Mouse (Mus musculus) T-helper 1 cell (primary cell): ENCODE data around the gene Rere.

Experiments
- in situ Hi-C: fragments of 300-600 bp; cut with MboI, MseI; formaldehyde crosslinking; loops from one replicate; pipeline ENCODE4 v1.15.1; 2025; ENCODE audit warnings: high pct_unique_total_duplicates

Rere gene

DNA sequence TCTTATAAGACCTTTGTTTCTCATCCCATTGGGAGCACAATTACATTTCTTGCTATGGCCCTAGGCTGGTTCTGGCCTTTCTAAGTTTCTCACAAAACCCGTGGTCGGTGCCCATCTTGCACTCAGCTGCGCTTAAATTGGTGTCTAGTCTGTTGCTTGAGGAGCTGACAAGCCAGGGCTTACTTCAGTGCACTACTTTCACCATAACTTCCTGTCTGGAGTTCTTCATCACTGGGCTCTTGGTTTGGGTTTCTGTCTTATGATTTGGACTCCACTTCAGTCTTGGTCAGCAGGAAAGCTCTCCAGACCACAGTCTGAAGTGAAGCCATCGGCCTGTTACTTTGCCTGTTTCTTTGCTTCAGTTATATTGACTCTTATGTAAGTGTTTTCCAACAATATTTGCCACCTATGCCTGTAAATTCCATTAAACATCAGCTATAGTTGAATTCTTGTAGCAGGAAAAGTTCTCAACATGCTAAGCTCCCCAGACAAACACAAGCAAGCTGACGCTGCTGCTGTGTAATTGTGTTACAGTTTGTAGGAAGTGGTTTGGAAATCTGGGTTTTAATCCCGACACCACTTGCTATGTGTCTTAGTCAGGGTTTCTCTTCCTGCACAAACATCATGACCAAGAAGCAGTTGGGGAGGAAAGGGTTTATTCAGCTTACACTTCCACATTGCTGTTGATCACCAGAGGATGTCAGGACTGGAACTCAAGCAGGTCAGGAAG, 59.5 kb downstream of the Rere start:
- in situ Hi-C loops = no loop called here

- in situ Hi-C loops = no loop called here
These were observed 63.1 kb downstream of the Rere start for GRCm38 (mm10) chr4:150344526-150344925.

GRCm38 (mm10) chr4:150346651-150347386, 65.4 kb downstream of the Rere start:
- in situ Hi-C loops = loop anchor here (5.0 kb wide), 1 partner anchor 120 kb away; no protein-coding TSS in a partner anchor

GRCm38 (mm10) chr4:150347387-150347672, 65.9 kb downstream of the Rere start:
- in situ Hi-C loops = loop anchor here (5.0 kb wide), 1 partner anchor 120 kb away; no protein-coding TSS in a partner anchor

- in situ Hi-C loops = loop anchor here (5.0 kb wide), 1 partner anchor 118 kb away; no protein-coding TSS in a partner anchor
These were observed 68.2 kb downstream of the Rere start for GRCm38 (mm10) chr4:150349680-150350101.

GRCm38 (mm10) chr4:150351419-150352075, 70.1 kb downstream of the Rere start:
- in situ Hi-C loops = no loop called here

DNA sequence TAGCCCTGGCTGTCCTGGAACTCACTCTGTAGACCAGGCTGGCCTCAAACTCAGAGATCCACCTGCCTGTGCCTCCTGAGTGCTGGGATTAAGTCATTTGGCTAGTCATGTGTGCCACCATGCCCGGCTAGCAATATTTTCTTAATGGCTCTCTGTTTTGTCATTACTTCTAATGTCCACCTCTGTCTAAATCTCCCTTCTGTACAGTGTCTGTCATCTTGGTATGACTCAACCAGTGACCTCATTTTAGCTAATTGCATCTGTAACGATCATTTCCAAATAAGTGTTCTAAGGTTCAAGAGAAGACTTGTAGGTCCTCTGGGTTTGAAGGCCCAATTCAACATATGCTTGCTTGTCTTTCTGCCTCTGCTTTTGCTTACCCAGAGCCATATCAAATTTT, 71.3 kb downstream of the Rere start:
- in situ Hi-C loops = no loop called here

DNA sequence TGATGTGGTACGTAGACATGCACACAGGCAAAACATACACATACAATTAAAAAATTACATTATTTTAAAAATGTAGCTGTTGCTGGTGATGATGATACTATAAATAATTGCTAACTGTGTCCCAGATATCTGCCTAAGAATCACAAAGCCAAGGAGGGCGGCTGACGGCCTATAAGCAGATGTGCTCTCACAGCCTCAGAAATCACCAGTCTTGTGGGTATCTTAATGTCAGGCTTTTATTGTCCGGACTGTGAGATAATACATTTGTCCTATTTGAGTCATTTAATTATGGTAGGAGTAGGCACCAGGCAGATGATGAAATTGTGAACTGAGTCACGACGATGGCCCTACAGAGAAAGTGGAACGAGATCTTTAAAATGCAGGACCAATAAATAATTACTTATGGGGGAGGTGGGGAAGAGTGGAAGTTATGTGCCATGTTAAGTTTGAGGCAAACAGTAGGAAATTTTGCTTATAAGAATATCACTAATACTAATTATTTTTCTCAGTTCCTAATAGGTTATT, 72.0 kb downstream of the Rere start:
- in situ Hi-C loops = no loop called here

DNA sequence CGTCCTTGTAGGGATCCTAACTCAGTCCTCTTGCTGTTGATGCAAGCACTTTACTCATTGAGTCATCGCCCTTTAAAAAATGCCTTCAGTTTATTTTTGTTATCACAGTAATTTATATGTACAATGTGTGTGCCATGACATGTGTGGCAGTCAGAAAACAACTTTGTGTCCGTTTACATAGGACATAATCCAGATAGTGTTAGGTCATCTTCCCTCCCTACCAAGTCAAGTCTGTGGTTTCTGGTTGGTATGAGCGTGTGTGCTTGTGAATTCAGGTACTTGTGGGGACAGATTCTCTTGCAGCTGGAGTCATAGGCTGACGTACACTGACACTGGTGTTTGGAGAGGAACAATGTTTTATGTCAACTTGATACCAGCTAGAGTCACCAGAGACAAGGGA, 74.4 kb downstream of the Rere start:
- in situ Hi-C loops = no loop called here

DNA sequence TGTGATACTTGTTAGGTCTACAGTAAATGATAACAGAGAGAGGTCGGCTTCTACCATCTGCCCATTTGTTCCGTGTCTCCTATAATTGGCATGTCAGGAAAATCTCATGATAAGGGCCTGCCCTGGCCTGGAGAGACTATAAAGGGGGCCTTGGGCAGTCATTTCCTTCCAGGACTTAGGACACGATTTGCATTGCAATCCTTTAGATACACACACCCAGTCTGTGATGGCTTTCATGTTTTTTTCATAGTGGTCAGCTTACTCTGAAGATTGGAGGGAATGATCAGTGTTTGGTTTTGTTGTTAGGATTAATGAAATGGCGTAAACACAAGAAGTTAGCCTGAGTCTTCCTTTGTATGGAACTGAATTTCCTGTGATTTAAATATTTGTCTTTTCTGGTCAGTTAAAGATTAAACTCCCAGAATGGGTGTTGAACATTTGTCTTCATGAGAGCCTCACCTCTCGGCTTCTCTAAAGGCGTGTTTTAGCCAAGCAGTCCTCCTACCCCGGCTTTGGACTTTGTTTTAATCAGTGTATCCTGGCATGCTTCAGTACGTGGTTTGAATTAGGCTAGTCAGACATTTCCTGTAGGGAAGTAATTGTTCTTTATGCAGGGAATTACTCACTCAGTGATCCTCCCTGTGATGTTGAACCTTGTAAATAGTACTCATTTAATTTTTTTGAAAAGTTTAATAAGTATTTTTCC, 80.7 kb downstream of the Rere start:
- in situ Hi-C loops = no loop called here

DNA sequence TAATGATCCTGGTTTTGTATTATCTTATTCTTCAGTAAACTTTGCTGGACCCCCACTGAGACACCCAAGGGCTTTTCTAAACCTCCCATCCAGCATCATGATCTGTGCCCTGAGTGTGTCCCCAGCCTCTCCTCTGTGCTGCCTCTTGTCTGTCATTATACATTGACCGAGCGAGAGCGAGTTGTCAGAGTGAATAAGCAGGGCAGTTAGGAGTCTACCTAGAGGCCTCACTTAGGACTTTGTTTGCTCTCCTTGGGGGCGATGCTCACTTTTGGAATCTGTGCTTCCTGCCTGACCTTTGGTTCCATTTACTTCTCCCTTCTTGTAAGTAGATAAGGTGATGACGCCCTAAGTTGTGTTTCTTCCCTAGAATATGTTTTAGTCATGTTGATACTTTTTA, 81.4 kb downstream of the Rere start:
- in situ Hi-C loops = no loop called here

DNA sequence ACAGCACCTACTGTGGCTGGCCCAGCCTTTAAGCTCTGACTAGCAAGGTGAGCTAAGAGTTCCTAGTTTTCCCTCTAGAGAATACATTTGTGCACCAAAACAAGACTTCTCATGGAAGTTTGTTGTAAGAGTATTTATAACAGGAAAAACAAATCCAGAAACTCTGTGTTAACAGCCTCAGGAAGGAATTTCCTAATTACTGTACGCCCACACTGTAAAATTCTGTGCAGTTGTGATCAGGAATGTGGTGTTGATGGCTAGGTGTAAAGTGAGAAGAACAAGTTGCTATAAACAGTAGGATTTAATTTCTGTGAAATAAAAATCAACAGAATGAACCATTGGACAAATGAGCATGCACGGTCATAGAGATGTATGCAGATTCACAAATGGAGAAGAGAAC, 83.3 kb downstream of the Rere start:
- in situ Hi-C loops = no loop called here

- in situ Hi-C loops = no loop called here
These were observed 85.2 kb downstream of the Rere start for GRCm38 (mm10) chr4:150366510-150367208.

DNA sequence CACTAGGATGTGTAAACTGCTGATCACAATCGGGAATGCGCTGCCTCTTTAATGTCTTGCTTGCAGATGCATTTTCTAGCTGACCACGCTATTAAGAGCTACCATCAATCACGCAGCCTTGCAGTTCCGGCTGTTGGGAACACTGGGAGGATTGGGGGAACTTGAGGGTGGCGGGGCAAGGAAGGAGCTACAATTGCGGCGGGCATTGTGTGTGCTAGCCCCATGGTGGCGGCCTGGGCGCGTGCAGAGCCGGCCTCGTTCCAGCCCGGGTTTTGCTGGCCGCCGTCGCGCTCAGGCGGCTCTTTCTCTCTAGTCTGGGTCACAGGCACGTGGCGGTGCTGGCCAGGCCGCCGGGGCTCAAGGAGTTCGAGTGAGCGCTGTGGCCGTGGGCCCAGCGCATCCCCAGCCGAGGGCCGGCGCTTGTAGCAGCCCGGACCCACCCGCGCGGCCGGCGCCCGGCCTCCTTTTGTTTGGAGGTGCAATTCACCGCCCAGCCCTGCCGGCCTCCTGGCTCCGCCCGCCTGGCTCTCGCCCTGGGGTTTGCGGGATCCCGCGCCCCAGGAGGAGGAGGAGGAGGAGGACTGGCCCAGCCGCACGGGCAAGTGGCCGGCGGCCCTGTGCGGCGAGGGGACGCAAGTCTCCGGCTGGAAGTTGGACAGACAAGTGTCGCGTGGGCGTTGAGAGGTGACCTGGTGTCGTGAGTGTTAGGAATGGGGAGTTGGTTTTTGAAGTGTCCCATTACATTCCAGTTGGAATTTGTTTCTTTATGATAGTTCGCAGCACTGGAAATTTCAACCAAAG, 90.3 kb downstream of the Rere start:
- in situ Hi-C loops = no loop called here

GRCm38 (mm10) chr4:150372631-150373041, 91.2 kb downstream of the Rere start:
- in situ Hi-C loops = no loop called here

- in situ Hi-C loops = no loop called here
These were observed 92.0 kb downstream of the Rere start for GRCm38 (mm10) chr4:150373111-150374109.

DNA sequence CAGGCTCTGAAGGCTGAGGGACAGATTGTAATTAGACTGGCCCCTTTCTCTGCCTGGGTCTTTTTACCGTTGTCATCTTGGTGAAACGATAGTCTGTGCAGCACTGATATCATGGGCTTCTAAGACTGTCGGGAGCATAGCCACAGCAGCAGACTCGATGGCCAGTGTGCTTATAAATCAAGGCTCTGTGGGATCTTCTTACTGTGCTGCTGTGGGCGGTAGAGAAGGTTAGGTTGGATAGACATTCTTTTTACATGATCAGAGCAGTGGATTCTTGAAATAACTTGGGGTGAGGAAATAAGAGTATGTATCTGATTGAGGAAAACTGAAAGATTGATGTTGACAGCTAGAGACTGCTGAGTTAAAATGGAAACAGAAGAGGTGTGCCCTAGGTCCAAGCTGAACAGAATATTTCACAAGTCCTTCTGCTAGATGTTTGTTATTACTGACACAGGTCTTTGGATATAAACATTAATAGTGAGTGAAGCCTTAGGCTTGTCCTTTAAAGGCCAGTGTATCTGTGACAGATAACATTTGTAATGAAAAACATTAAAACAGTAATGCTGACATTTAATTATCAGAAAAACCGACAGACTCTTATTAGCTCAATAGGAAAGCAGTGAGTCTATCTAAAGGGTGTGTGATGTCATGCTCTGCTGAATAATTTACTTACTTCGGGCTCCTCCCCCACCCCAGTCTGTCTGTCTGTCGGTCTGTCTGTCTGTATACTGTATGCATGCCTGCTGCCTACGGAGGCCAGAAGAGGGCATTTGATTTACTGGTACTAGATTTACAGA, 93.4 kb downstream of the Rere start:
- in situ Hi-C loops = no loop called here

- in situ Hi-C loops = no loop called here
These were observed 94.0 kb downstream of the Rere start for GRCm38 (mm10) chr4:150375448-150375935.
